Mouse (Mus musculus) c-Kit-positive CD71-positive TER-119-negative erythroid progenitor cells, embryonic 14.5 days (primary cell): ENCODE results near the gene Zkscan4.
A peak's percentile ranks its signal among the peaks of the same experiment; 100 is the strongest.

Source experiments
- DNase-seq: peaks from one replicate; pipeline ENCODE4 v3.0.0-alpha.2; 2013; ENCODE audit warnings: low read depth

Gene Zkscan4

GRCm38 (mm10) chr13:21530136-21530535, 51.4 kb downstream of the Zkscan4 start:
- no peak for DNase-seq

GRCm38 (mm10) chr13:21530781-21531201, 52.1 kb downstream of the Zkscan4 start, which contains the start of gene Zkscan8:
TSS of gene Zkscan8 (minus strand) at chr13:21531120.
- DNase-seq, result peak; percentile 82
